Mouse (Mus musculus): ENCODE data around the gene Oaf.

DNA sequence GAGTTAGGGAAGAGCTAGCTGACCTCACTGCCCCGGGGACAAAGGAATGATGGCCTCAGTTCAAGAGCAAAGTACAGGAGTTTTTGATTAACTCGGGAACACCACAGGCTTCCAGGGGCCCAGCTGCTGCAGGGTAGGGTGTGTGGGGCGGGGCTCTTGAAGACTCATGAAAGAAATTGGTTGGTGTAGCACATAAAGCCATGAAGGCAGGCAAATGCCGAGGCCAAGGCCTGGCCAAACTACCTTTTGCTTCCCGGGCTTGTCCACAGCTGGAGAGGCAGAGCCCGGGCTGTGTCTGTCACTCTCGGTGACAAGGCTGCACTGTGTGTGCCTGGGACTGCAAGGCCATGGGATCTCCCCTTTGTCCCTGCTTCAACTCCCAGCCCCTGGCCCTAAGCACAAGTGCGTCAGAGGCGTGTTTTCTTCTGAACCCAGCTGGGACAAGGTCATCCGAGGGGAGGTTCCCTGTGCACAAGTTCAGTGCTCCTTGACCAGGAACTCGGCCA is 24.3 kb upstream of the Oaf start:
- TF ChIP-seq NANOG (IDR thresholded peaks at IDR 0.05; ENCODE audit: borderline replicate concordance, low read length) (no peak), CTCF (conservative IDR thresholded peaks at IDR 0.05; ENCODE audit: low read length) (no peak), POU5F1 (IDR thresholded peaks at IDR 0.05; ENCODE audit: borderline replicate concordance, low read length) (no peak)

All from E14TG2a.4 (cell line).